Mouse (Mus musculus): Measurements from ENCODE around the gene Adgrd1. TPM values are rescaled to one million over a fixed set of nuclear protein-coding genes. Genes with fewer than 3 reads are reported as not detected.

Adgrd1 gene
- total and polyA plus RNA-seq, 3 experiments = 0.27 to 0.56 TPM; not detected in 1

- Histone ChIP-seq H3K36me3 (ENCODE audit: control insufficient read depth in 1 of 2, insufficient read depth in 2 of 2, low read length in 2 of 2) (no peaks in the 10 kb centered on the region), H3K4me3 (ENCODE audit: control insufficient read depth in 1 of 2, insufficient read depth in 1 of 2, low read depth in 2 of 2, low read length in 2 of 2) (no peak overlapping the region), H3K27me3 (ENCODE audit: control insufficient read depth in 1 of 2, insufficient read depth in 2 of 2, low read length in 2 of 2) (no peaks in the 10 kb centered on the region), H3K9me3 (replicated peaks; ENCODE audit: insufficient read depth, low read length) (no peaks in the 10 kb centered on the region), H3K79me2 (ENCODE audit: control insufficient read depth, insufficient read depth, low read length, poor library complexity) (no peaks in the 10 kb centered on the region), H3K4me1 (ENCODE audit: control insufficient read depth in 1 of 2, insufficient read depth in 2 of 2, low read length in 2 of 2) (no peaks in the 10 kb centered on the region), H3K9ac (ENCODE audit: control insufficient read depth, low read depth, low read length, poor library complexity, severe bottlenecking) (no peak overlapping the region), H3K27ac (ENCODE audit: control insufficient read depth, low read depth, low read length) (no peak overlapping the region)
- DNase-seq (ENCODE audit: low read depth, low spot score) = no peak
- TF ChIP-seq POLR2AphosphoS2 (IDR thresholded peaks at IDR 0.05; ENCODE audit: low read length) (no peak), BHLHE40 (IDR thresholded peaks at IDR 0.05; ENCODE audit: borderline replicate concordance, low read depth, low read length) (no peak), GATA1 (IDR thresholded peaks at IDR 0.05; ENCODE audit: low read depth, low read length) (no peak), SIN3A (IDR thresholded peaks at IDR 0.05; ENCODE audit: low read length) (no peak), SMC3 (IDR thresholded peaks at IDR 0.05; ENCODE audit: low read depth, low read length) (no peak), MAX (IDR thresholded peaks at IDR 0.05; ENCODE audit: low read length) (no peak), NELFE (IDR thresholded peaks at IDR 0.05; ENCODE audit: low read depth, low read length) (no peak), GABPA (IDR thresholded peaks at IDR 0.05; ENCODE audit: low read depth, low read length) (no peak), TBP (IDR thresholded peaks at IDR 0.05; ENCODE audit: low read depth, low read length) (no peak), EP300 (IDR thresholded peaks at IDR 0.05; ENCODE audit: low read depth in 1 of 2, low read length in 2 of 2) (no peak), KAT2A (conservative IDR thresholded peaks at IDR 0.05; ENCODE audit: low read depth, low read length) (no peak), TAL1 (IDR thresholded peaks at IDR 0.05; ENCODE audit: low read length) (no peak), MAZ (IDR thresholded peaks at IDR 0.05; ENCODE audit: low read depth, low read length) (no peak), ZKSCAN1 (IDR thresholded peaks at IDR 0.05; ENCODE audit: low read depth, low read length) (no peak), TCF12 (IDR thresholded peaks at IDR 0.05; ENCODE audit: low read depth, low read length) (no peak), RCOR1 (IDR thresholded peaks at IDR 0.05; ENCODE audit: low read depth, low read length) (no peak), ZMIZ1 (IDR thresholded peaks at IDR 0.05; ENCODE audit: low read depth, low read length) (no peak), RAD21 (IDR thresholded peaks at IDR 0.05; ENCODE audit: low read depth, low read length) (no peak)
Observed at GRCm38 (mm10) chr5:129236366-129236765, 139.8 kb downstream of the Adgrd1 start.

- Histone ChIP-seq H3K4me1 (ENCODE audit: control insufficient read depth in 1 of 2, insufficient read depth in 2 of 2, low read length in 2 of 2) (no peaks in the 10 kb centered on the region), H3K4me3 (ENCODE audit: control insufficient read depth in 1 of 2, insufficient read depth in 1 of 2, low read depth in 2 of 2, low read length in 2 of 2) (no peak overlapping the region), H3K36me3 (ENCODE audit: control insufficient read depth in 1 of 2, insufficient read depth in 2 of 2, low read length in 2 of 2) (no peaks in the 10 kb centered on the region), H3K27ac (ENCODE audit: control insufficient read depth, low read depth, low read length) (no peak overlapping the region), H3K9me3 (replicated peaks; ENCODE audit: insufficient read depth, low read length) (no peaks in the 10 kb centered on the region), H3K27me3 (ENCODE audit: control insufficient read depth in 1 of 2, insufficient read depth in 2 of 2, low read length in 2 of 2) (no peaks in the 10 kb centered on the region), H3K79me2 (ENCODE audit: control insufficient read depth, insufficient read depth, low read length, poor library complexity) (no peaks in the 10 kb centered on the region), H3K9ac (ENCODE audit: control insufficient read depth, low read depth, low read length, poor library complexity, severe bottlenecking) (no peak overlapping the region)
- no peak for DNase-seq (ENCODE audit: low read depth, low spot score)
- TF ChIP-seq EP300 (IDR thresholded peaks at IDR 0.05; ENCODE audit: low read depth in 1 of 2, low read length in 2 of 2) (no peak), NELFE (IDR thresholded peaks at IDR 0.05; ENCODE audit: low read depth, low read length) (no peak), NRF1 (IDR thresholded peaks at IDR 0.05; ENCODE audit: insufficient read depth, low read depth, low read length, poor library complexity, severe bottlenecking) (no peak), MAFK (IDR thresholded peaks at IDR 0.05; ENCODE audit: borderline replicate concordance, low read depth, low read length) (no peak), CHD2 (IDR thresholded peaks at IDR 0.05; ENCODE audit: low read length) (no peak)
Observed at GRCm38 (mm10) chr5:129241865-129242264, 145.3 kb downstream of the Adgrd1 start.

Measured in MEL (cell line).